Mouse (Mus musculus) stomach, postnatal 0 days (tissue): ENCODE results near the gene Rprml.

Experiments used
- CTCF ChIP-seq: IDR thresholded peaks from 2 replicates; pipeline ENCODE4 v1.5.1; 2016; ENCODE audit warnings: antibody characterized with exemption, low read depth, mild to moderate bottlenecking, moderate library complexity
- EP300 ChIP-seq: optimal IDR thresholded peaks from 2 replicates; pipeline ENCODE3; 2016; ENCODE audit warnings: antibody characterized with exemption

DNA sequence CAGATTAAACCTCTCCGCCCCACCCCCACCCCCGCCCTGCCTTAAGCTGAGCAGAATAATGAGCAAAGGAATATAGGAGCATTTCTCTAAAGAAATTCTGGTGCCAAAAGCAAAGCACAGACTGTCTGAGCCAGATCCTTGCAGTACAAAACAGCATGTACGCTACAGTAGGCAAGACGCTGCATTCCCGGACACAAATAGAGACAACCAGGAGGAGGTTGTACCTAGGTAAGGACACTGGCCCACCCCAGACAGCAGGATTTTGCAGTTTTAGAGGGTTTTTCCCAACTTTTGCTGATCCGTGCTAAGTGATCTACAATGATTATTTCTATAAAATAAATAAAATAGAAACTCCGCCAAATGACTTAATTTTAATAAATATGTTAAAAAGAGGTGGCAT, 714 bp upstream of the Rprml start:
- TF ChIP-seq CTCF (no peak), EP300 (no peak)
